Mouse (Mus musculus): ENCODE results near the gene Bfsp1. TPM values are rescaled to one million over a fixed set of nuclear protein-coding genes. Genes with fewer than 3 reads are reported as not detected.
A peak's percentile ranks its signal among the peaks of the same experiment; 100 is the strongest.

Bfsp1 gene
- polyA plus RNA-seq, 1 experiment, result 0.36 TPM

GRCm38 (mm10) chr2:143879311-143879710 lies 16.3 kb upstream of the Bfsp1 start:
- TF ChIP-seq POLR2A (IDR thresholded peaks at IDR 0.05; ENCODE audit: low read depth, low read length) (no peak), CTCF (conservative IDR thresholded peaks at IDR 0.05; ENCODE audit: insufficient read depth, insufficient read length, low read depth, low read length) (no peak)
- Histone ChIP-seq H3K36me3 (ENCODE audit: control insufficient read depth, insufficient read depth, low read length) (no peaks in the 10 kb centered on the region), H3K27me3 (replicated peaks; ENCODE audit: control insufficient read depth, insufficient read depth, low read length) (no peaks in the 10 kb centered on the region), H3K4me1 (ENCODE audit: control insufficient read depth, insufficient read depth, low read length) (peaks cover 8% of the 10 kb centered on the region; the same call in 1 of the 2 replicates), H3K4me3 (ENCODE audit: insufficient read depth, low read depth, low read length) (no peak overlapping the region), H3K27ac (ENCODE audit: insufficient read depth, low read depth, low read length) (no peak overlapping the region)
- DNase-seq, result no peak
- WGBS, result 87% methylated on average over 6 of the region's 6 CpGs

GRCm38 (mm10) chr2:143876929-143877632 lies 14.1 kb upstream of the Bfsp1 start:
- TF ChIP-seq POLR2A (IDR thresholded peaks at IDR 0.05; ENCODE audit: low read depth, low read length) (no peak), CTCF (conservative IDR thresholded peaks at IDR 0.05; ENCODE audit: insufficient read depth, insufficient read length, low read depth, low read length) (peak; percentile 60)

GRCm38 (mm10) chr2:143876026-143876425 lies 13.1 kb upstream of the Bfsp1 start:
- peak; percentile 55 for DNase-seq
- Histone ChIP-seq H3K27me3 (replicated peaks; ENCODE audit: control insufficient read depth, insufficient read depth, low read length) (no peaks in the 10 kb centered on the region), H3K4me1 (ENCODE audit: control insufficient read depth, insufficient read depth, low read length) (peaks cover 8% of the 10 kb centered on the region; the same call in 1 of the 2 replicates), H3K27ac (ENCODE audit: insufficient read depth, low read depth, low read length) (peak overlapping the region; percentile 86), H3K36me3 (ENCODE audit: control insufficient read depth, insufficient read depth, low read length) (no peaks in the 10 kb centered on the region), H3K4me3 (ENCODE audit: insufficient read depth, low read depth, low read length) (no peak overlapping the region)
- WGBS, result 58% methylated on average over 1 of the region's 1 CpGs
- TF ChIP-seq CTCF (conservative IDR thresholded peaks at IDR 0.05; ENCODE audit: insufficient read depth, insufficient read length, low read depth, low read length) (no peak), POLR2A (IDR thresholded peaks at IDR 0.05; ENCODE audit: low read depth, low read length) (no peak)

More at GRCm38 (mm10) chr2:143876929-143877632, 14.1 kb upstream of the Bfsp1 start:
- peak; percentile 52 for DNase-seq
- Histone ChIP-seq H3K36me3 (ENCODE audit: control insufficient read depth, insufficient read depth, low read length) (no peaks in the 10 kb centered on the region), H3K4me3 (ENCODE audit: insufficient read depth, low read depth, low read length) (no peak overlapping the region), H3K4me1 (ENCODE audit: control insufficient read depth, insufficient read depth, low read length) (peaks cover 8% of the 10 kb centered on the region; the same call in 1 of the 2 replicates), H3K27me3 (replicated peaks; ENCODE audit: control insufficient read depth, insufficient read depth, low read length) (no peaks in the 10 kb centered on the region), H3K27ac (ENCODE audit: insufficient read depth, low read depth, low read length) (peak overlapping the region; percentile 10)
- 41% methylated on average over 4 of the region's 4 CpGs for whole genome bisulfite sequencing

GRCm38 (mm10) chr2:143870936-143871688 lies 8.1 kb upstream of the Bfsp1 start:
- no peak overlapping the region for H3K4me3 ChIP-seq (ENCODE audit: insufficient read depth, low read depth, low read length)
- H3K4me1 ChIP-seq (ENCODE audit: control insufficient read depth, insufficient read depth, low read length), result peaks cover 2% of the 10 kb centered on the region; the same call in 1 of the 2 replicates

GRCm38 (mm10) chr2:143867326-143867725 lies 4.4 kb upstream of the Bfsp1 start:
- Histone ChIP-seq H3K27ac (ENCODE audit: insufficient read depth, low read depth, low read length) (no peak overlapping the region), H3K27me3 (replicated peaks; ENCODE audit: control insufficient read depth, insufficient read depth, low read length) (no peaks in the 10 kb centered on the region), H3K36me3 (ENCODE audit: control insufficient read depth, insufficient read depth, low read length) (no peaks in the 10 kb centered on the region), H3K4me3 (ENCODE audit: insufficient read depth, low read depth, low read length) (peak overlapping the region; percentile 17; the same call in 1 of the 2 replicates), H3K4me1 (ENCODE audit: control insufficient read depth, insufficient read depth, low read length) (peaks cover 3% of the 10 kb centered on the region; the same call in 1 of the 2 replicates)
- peak; percentile 90 for DNase-seq
- under 1% methylated on average over 6 of the region's 6 CpGs for WGBS
- no peak for TF ChIP-seq POLR2A (IDR thresholded peaks at IDR 0.05; ENCODE audit: low read depth, low read length)
- TF ChIP-seq CTCF (conservative IDR thresholded peaks at IDR 0.05; ENCODE audit: insufficient read depth, insufficient read length, low read depth, low read length), result peak; percentile 97

More at GRCm38 (mm10) chr2:143870936-143871688, 8.1 kb upstream of the Bfsp1 start:
- 68% methylated on average over 10 of the region's 10 CpGs for WGBS
- Histone ChIP-seq H3K27me3 (replicated peaks; ENCODE audit: control insufficient read depth, insufficient read depth, low read length) (no peaks in the 10 kb centered on the region), H3K36me3 (ENCODE audit: control insufficient read depth, insufficient read depth, low read length) (no peaks in the 10 kb centered on the region), H3K27ac (ENCODE audit: insufficient read depth, low read depth, low read length) (0 out of 2 replicates have a peak overlapping the region, but pooled peaks have one; percentile 27)
- no peak for TF ChIP-seq CTCF (conservative IDR thresholded peaks at IDR 0.05; ENCODE audit: insufficient read depth, insufficient read length, low read depth, low read length)
- TF ChIP-seq POLR2A (IDR thresholded peaks at IDR 0.05; ENCODE audit: low read depth, low read length), result no peak
- DNase-seq, result peak; percentile 49

GRCm38 (mm10) chr2:143864600-143864999 lies 1.6 kb upstream of the Bfsp1 start:
- Histone ChIP-seq H3K4me1 (ENCODE audit: control insufficient read depth, insufficient read depth, low read length) (peaks cover 5% of the 10 kb centered on the region; the same call in 1 of the 2 replicates), H3K27ac (ENCODE audit: insufficient read depth, low read depth, low read length) (no peak overlapping the region), H3K27me3 (replicated peaks; ENCODE audit: control insufficient read depth, insufficient read depth, low read length) (no peaks in the 10 kb centered on the region), H3K4me3 (ENCODE audit: insufficient read depth, low read depth, low read length) (no peak overlapping the region), H3K36me3 (ENCODE audit: control insufficient read depth, insufficient read depth, low read length) (no peaks in the 10 kb centered on the region)
- no peak for DNase-seq
- 47% methylated on average over 8 of the region's 8 CpGs for WGBS
- TF ChIP-seq CTCF (conservative IDR thresholded peaks at IDR 0.05; ENCODE audit: insufficient read depth, insufficient read length, low read depth, low read length), result no peak
- TF ChIP-seq POLR2A (IDR thresholded peaks at IDR 0.05; ENCODE audit: low read depth, low read length), result no peak

GRCm38 (mm10) chr2:143859166-143859565 lies 3.8 kb downstream of the Bfsp1 start:
- H3K4me3 ChIP-seq (ENCODE audit: insufficient read depth, low read depth, low read length), result no peak overlapping the region
- H3K27ac ChIP-seq (ENCODE audit: insufficient read depth, low read depth, low read length), result no peak overlapping the region
- 87% methylated on average over 2 of the region's 2 CpGs for WGBS

More at GRCm38 (mm10) chr2:143859166-143859565, 3.8 kb downstream of the Bfsp1 start:
- Histone ChIP-seq H3K36me3 (ENCODE audit: control insufficient read depth, insufficient read depth, low read length) (no peaks in the 10 kb centered on the region), H3K4me1 (ENCODE audit: control insufficient read depth, insufficient read depth, low read length) (peaks cover 3% of the 10 kb centered on the region; the same call in 1 of the 2 replicates), H3K27me3 (replicated peaks; ENCODE audit: control insufficient read depth, insufficient read depth, low read length) (no peaks in the 10 kb centered on the region)
- no peak for DNase-seq
- TF ChIP-seq POLR2A (IDR thresholded peaks at IDR 0.05; ENCODE audit: low read depth, low read length) (no peak), CTCF (conservative IDR thresholded peaks at IDR 0.05; ENCODE audit: insufficient read depth, insufficient read length, low read depth, low read length) (no peak)
